Mouse (Mus musculus) macrophage (primary cell): ENCODE results near the gene Stam2. TPM values are rescaled to one million over a fixed set of nuclear protein-coding genes. Genes with fewer than 3 reads are reported as not detected.

Experiments used
- H3K27ac ChIP-seq: fragments of 350-480 bp; formaldehyde crosslinking; 2 replicates; pipeline ENCODE4 v1.9.0; 2021
- H3K36me3 ChIP-seq: fragments of 350-480 bp; formaldehyde crosslinking; 2 replicates; pipeline ENCODE4 v1.9.0; 2021; ENCODE audit errors: inconsistent target
- H3K4me3 ChIP-seq: fragments of 350-480 bp; formaldehyde crosslinking; 2 replicates; pipeline ENCODE4 v1.9.0; 2021; ENCODE audit errors: inconsistent target
- H3K79me2 ChIP-seq: fragments of 350-480 bp; formaldehyde crosslinking; 2 replicates; pipeline ENCODE4 v1.9.0; 2021; ENCODE audit errors: inconsistent target
- WGBS: methylation state at CpG from one replicate; pipeline ENCODE4 v1.1.7; 2026; ENCODE audit warnings: inconsistent platforms; ENCODE audit not compliant: missing documents; 5-methylcytosine and 5-hydroxymethylcytosine counted together
- polyA plus RNA-seq: library from polyadenylated mRNA; stranded (reverse); fragments of 250-400 nt; gene quantifications from 3 replicates; pipeline ENCODE4 v1.2.4, GENCODE M21; 2018; ENCODE audit warnings: inconsistent platforms

Stam2 gene
- polyA plus RNA-seq, 1 experiment from 2014 or later = 35.6 TPM

GRCm38 (mm10) chr2:52753573-52754317 is 11.7 kb upstream of the Stam2 start:
- Histone ChIP-seq H3K27ac (no peak overlapping the region), H3K4me3 (no peak overlapping the region), H3K36me3 (no peaks in the 10 kb centered on the region), H3K79me2 (no peaks in the 10 kb centered on the region)
- WGBS = 98% methylated on average over 3 of the region's 3 CpGs

- peaks cover 26% of the 10 kb centered on the region for H3K79me2 ChIP-seq
- H3K36me3 ChIP-seq = 0 out of 2 replicates have a peak, but pooled peaks cover 3% of the 10 kb centered on the region
Observed at GRCm38 (mm10) chr2:52744099-52744498, 2.0 kb upstream of the Stam2 start.

GRCm38 (mm10) chr2:52741681-52742255 is 313 bp downstream of the Stam2 start:
- Histone ChIP-seq H3K27ac (peak overlapping the region; percentile 70), H3K36me3 (0 out of 2 replicates have a peak, but pooled peaks cover 5% of the 10 kb centered on the region), H3K4me3 (peak overlapping the region; percentile 60), H3K79me2 (peaks cover 49% of the 10 kb centered on the region)
- under 1% methylated on average over 47 of the region's 54 CpGs for WGBS

More at GRCm38 (mm10) chr2:52744099-52744498, 2.0 kb upstream of the Stam2 start:
- no peak overlapping the region for H3K27ac ChIP-seq
- H3K4me3 ChIP-seq = no peak overlapping the region

- 94% methylated on average over 4 of the region's 4 CpGs for WGBS
- H3K79me2 ChIP-seq = peaks cover 61% of the 10 kb centered on the region
- peak overlapping the region; percentile 60 for H3K4me3 ChIP-seq
- peak overlapping the region; percentile 70 for H3K27ac ChIP-seq
- H3K36me3 ChIP-seq = 0 out of 2 replicates have a peak, but pooled peaks cover 5% of the 10 kb centered on the region
Observed at GRCm38 (mm10) chr2:52740596-52740995, 1.5 kb downstream of the Stam2 start.

- H3K4me3 ChIP-seq = no peak overlapping the region
- peaks cover 19% of the 10 kb centered on the region; the same call in 1 of the 2 replicates for H3K36me3 ChIP-seq
- no peak overlapping the region for H3K27ac ChIP-seq
- WGBS = 95% methylated on average over 7 of the region's 7 CpGs
- H3K79me2 ChIP-seq = peaks cover 100% of the 10 kb centered on the region
Observed at GRCm38 (mm10) chr2:52734504-52734903, 7.6 kb downstream of the Stam2 start.

- Histone ChIP-seq H3K4me3 (no peak overlapping the region), H3K36me3 (peaks cover 16% of the 10 kb centered on the region; the same call in 1 of the 2 replicates), H3K79me2 (peaks cover 100% of the 10 kb centered on the region), H3K27ac (no peak overlapping the region)
- 97% methylated on average over 7 of the region's 7 CpGs for WGBS
Observed at GRCm38 (mm10) chr2:52733659-52734058, 8.4 kb downstream of the Stam2 start.

GRCm38 (mm10) chr2:52732611-52733010 is 9.5 kb downstream of the Stam2 start:
- Histone ChIP-seq H3K4me3 (no peak overlapping the region), H3K27ac (no peak overlapping the region), H3K79me2 (peaks cover 100% of the 10 kb centered on the region), H3K36me3 (peaks cover 16% of the 10 kb centered on the region; the same call in 1 of the 2 replicates)
- WGBS = 99% methylated on average over 7 of the region's 7 CpGs

- Histone ChIP-seq H3K27ac (no peak overlapping the region), H3K79me2 (peaks cover 100% of the 10 kb centered on the region), H3K36me3 (peaks cover 16% of the 10 kb centered on the region; the same call in 1 of the 2 replicates), H3K4me3 (no peak overlapping the region)
- WGBS = 97% methylated on average over 5 of the region's 5 CpGs
Observed at GRCm38 (mm10) chr2:52732001-52732400, 10.1 kb downstream of the Stam2 start.

- WGBS = 96% methylated on average over 6 of the region's 6 CpGs
- H3K36me3 ChIP-seq = peaks cover 16% of the 10 kb centered on the region; the same call in 1 of the 2 replicates
Observed at GRCm38 (mm10) chr2:52730891-52731290, 11.2 kb downstream of the Stam2 start.

GRCm38 (mm10) chr2:52720231-52721025 is 21.7 kb downstream of the Stam2 start:
- no peak overlapping the region for H3K4me3 ChIP-seq
- H3K36me3 ChIP-seq = peaks cover 20% of the 10 kb centered on the region
- WGBS = 97% methylated on average over 13 of the region's 13 CpGs
- peaks cover 62% of the 10 kb centered on the region for H3K79me2 ChIP-seq
- H3K27ac ChIP-seq = no peak overlapping the region

More at GRCm38 (mm10) chr2:52730891-52731290, 11.2 kb downstream of the Stam2 start:
- peaks cover 100% of the 10 kb centered on the region for H3K79me2 ChIP-seq
- H3K27ac ChIP-seq = no peak overlapping the region
- no peak overlapping the region for H3K4me3 ChIP-seq

GRCm38 (mm10) chr2:52717076-52717475 is 25.0 kb downstream of the Stam2 start:
- H3K27ac ChIP-seq = no peak overlapping the region
- peaks cover 52% of the 10 kb centered on the region for H3K36me3 ChIP-seq
- no peak overlapping the region for H3K4me3 ChIP-seq
- H3K79me2 ChIP-seq = peaks cover 29% of the 10 kb centered on the region
- WGBS = 98% methylated on average over 5 of the region's 5 CpGs

- peaks cover 13% of the 10 kb centered on the region for H3K79me2 ChIP-seq
- 97% methylated on average over 6 of the region's 6 CpGs for WGBS
- peaks cover 63% of the 10 kb centered on the region for H3K36me3 ChIP-seq
- H3K4me3 ChIP-seq = no peak overlapping the region
- no peak overlapping the region for H3K27ac ChIP-seq
Observed at GRCm38 (mm10) chr2:52715538-52715937, 26.5 kb downstream of the Stam2 start.

- 94% methylated on average over 3 of the region's 4 CpGs for WGBS
- Histone ChIP-seq H3K36me3 (peaks cover 72% of the 10 kb centered on the region), H3K27ac (no peak overlapping the region), H3K79me2 (no peaks in the 10 kb centered on the region; the same call in 1 of the 2 replicates), H3K4me3 (no peak overlapping the region)
Observed at GRCm38 (mm10) chr2:52714111-52714510, 28.0 kb downstream of the Stam2 start.

GRCm38 (mm10) chr2:52710804-52711203 is 31.3 kb downstream of the Stam2 start:
- H3K27ac ChIP-seq = no peak overlapping the region
- H3K4me3 ChIP-seq = no peak overlapping the region
- no peaks in the 10 kb centered on the region for H3K79me2 ChIP-seq
- 92% methylated on average over 2 of the region's 2 CpGs for WGBS
- peaks cover 93% of the 10 kb centered on the region for H3K36me3 ChIP-seq
